Mouse (Mus musculus) brain, embryonic 14.5 days (tissue): ENCODE results near the gene Itga2b.

ENCODE experiments used
- CTCF ChIP-seq: fragments of 200-500 bp; IDR thresholded peaks from 2 replicates; pipeline ENCODE4 v1.5.1; 2012; ENCODE audit warnings: inconsistent platforms, mild to moderate bottlenecking, moderate library complexity, borderline replicate concordance; ENCODE audit not compliant: insufficient read depth, insufficient read length; ENCODE audit errors: extremely low read depth
- POLR2A ChIP-seq: fragments of 200-500 bp; IDR thresholded peaks from 2 replicates; pipeline ENCODE4 v1.6.1; 2012; ENCODE audit warnings: mild to moderate bottlenecking, inconsistent platforms, borderline replicate concordance; ENCODE audit not compliant: poor library complexity, insufficient read depth, insufficient read length, severe bottlenecking; ENCODE audit errors: extremely low read depth

- TF ChIP-seq CTCF, result no peak
- no peak for TF ChIP-seq POLR2A
These were observed 27.8 kb downstream of the Itga2b start for GRCm38 (mm10) chr11:102442089-102442488.
